Mouse (Mus musculus) gonadal fat pad, adult 2 months (tissue): Measurements from ENCODE around the gene Cd27. TPM values are rescaled to one million over a fixed set of nuclear protein-coding genes. Genes with fewer than 3 reads are reported as not detected.
A peak's percentile ranks its signal among the peaks of the same experiment; 100 is the strongest.
"Not testable (repeated sequence)": the region's sequence is repeated elsewhere in the genome, so short reads cannot be mapped to it uniquely, and the experiment has no call there.

Source experiments
- DNase-seq: peaks from one replicate; pipeline ENCODE4 v3.0.0-alpha.2; 2012; ENCODE audit warnings: low read depth
- polyA plus RNA-seq: library from polyadenylated mRNA; depleted of rRNA; stranded (reverse); fragments of >200 nt; gene quantifications from 2 replicates; pipeline ENCODE4 v1.2.3, GENCODE M21; 2012; rRNA removed

Cd27 gene
- polyA plus RNA-seq: 1.0 and 1.7 TPM in 2 replicates

DNA sequence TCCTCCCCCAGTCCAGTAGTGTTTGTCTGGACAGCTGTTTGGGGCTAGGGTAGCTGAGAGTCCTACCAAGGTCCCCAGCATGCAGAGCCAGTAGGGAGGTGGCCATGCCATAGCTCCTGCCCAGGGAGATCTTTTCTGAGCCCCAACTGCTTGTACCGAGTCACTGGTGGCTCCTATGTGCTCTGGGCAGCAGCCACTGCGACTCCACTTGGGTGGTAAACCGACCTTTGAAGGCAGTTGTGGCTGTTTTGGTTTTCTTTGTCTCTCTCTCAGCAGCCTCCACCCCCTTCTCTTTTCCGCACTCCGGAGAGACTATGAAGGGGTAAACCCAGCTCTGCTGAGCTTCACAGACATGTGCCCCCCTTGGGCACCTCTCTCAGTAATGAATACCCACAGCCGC, at the start of gene Cd27:
Cd27 (minus strand) TSS at position 229 of the 400 bp plus-strand sequence.
- no peak for DNase-seq

GRCm38 (mm10) chr6:125285890-125286289, 49.1 kb upstream of the Cd27 start, which contains the start of gene Tuba3a:
Tuba3a (minus strand) TSS chr6:125286042.
- DNase-seq: no peak

- no peak for DNase-seq
Observed at GRCm38 (mm10) chr6:125284751-125285150, 47.9 kb upstream of the Cd27 start.

DNA sequence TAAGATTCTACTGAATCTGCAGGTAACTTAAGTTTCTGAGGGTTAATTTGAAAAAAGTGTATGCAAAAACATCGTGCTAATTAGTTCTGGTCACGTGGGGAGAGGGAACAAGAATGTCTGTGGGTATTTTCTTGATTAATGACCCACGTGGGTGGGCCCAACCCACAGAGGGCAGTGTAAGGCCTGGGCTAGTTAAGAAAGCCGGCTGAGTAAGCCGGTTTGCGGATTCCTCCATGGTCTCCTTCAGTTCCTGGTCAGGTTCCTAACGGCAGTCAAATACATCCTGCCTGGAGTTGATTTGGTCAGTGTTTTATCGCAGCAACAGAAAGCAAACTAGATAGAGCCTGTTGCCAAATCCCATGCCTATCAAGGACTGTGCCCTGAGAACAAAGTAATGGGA, 47.4 kb upstream of the Cd27 start:
- DNase-seq: no peak

GRCm38 (mm10) chr6:125282721-125283120, 45.9 kb upstream of the Cd27 start:
- not testable (repeated sequence) for DNase-seq

DNA sequence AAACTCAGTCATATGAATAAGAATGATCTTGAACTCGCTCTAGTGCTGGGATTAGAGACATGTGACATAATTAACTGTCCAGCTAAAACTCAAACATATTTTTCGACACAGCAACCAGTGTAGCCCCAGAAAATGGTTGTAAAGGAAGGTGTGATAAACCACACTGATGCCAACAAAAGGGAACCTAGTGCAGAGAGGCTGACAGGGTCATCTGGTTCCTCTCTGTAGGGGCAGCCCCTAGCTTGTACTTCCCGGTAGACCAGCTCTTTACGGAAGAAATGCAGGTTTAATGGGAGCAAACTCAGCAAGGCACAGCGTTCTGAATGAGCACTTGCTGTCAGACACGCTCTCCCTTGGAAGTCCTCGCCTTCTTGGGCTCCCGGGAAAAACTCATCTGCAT, 42.9 kb upstream of the Cd27 start:
- DNase-seq: no peak

- no peak for DNase-seq
Observed at GRCm38 (mm10) chr6:125274841-125275563, 38.2 kb upstream of the Cd27 start.

GRCm38 (mm10) chr6:125272228-125272785, 35.5 kb upstream of the Cd27 start:
- DNase-seq: no peak

DNA sequence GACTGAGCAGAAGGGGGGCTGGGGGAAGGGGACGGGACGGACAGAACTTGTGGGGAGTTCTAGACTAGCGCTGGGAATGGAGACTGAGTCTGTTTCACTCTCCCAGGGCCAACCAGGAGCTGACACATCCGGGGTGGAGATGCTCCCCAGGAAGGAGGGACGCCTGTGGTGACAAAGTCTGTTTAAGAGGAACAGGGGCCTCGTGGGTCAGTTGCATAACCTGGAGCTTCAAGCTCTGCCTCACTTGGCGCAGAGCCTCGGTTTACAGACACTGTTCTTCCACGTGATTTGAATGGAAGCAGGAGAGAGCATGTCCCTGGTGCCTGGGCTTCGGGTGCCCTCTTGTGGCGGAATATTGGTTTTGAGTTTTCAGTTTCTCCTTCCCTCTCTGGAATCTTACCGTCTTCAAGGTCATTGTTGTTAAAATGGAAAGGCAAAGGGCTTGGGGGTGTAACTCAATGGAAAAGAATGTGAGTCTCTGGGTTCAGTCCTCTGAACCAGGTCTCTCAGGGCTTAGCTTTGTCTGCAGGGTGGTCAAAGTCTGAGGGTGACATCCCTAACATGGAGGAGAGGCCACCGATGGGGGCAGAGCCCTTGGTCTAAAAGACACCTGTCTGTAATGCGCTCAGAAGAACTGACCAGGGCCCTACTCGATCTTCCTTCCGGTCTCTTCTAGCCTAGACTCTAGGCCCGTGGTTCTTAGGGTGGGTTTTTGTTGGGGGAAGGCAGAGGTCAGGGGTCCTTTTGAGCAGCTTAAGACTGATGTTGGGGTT, 34.8 kb upstream of the Cd27 start:
- DNase-seq: peak; percentile 75

DNA sequence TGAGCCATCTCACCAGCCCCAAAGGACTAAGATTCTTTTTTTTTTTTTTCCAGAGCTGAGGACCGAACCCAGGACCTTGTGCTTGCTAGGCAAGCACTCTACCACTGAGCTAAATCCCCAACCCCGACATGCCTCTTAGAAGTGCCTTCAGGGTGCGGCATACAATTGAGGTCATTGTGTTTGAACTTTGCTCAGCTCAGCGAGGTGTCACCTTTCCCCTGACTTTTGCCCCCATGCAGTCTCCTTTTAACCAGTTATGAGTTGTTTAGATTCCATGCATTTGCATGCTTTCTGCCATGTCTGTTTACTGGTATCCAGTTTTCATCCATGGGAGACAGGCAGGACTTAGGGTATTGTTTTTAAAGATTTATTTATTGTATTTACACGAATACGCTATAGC, 32.0 kb upstream of the Cd27 start:
- DNase-seq: no peak

GRCm38 (mm10) chr6:125267469-125267868, 30.7 kb upstream of the Cd27 start:
- no peak for DNase-seq

DNA sequence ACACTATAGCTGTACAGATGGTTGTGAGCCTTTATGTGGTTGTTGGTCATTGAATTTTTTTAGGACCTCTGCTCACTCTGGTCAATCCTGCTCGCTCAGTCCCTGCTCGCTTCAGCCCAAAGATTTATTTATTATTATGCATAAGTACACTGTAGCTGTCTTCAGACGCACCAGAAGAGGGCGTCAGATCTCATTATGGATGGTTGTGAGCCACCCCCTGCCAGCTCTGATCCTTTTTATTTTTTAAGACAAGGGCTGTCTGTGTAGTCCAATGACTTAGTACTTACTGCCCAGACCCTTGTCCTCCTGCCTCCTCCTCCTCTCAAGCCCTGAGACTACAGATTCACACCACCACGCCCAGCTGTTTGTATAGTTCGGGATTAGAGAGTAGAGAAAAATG, 29.8 kb upstream of the Cd27 start:
- DNase-seq: not testable (repeated sequence)

GRCm38 (mm10) chr6:125266091-125266490, 29.3 kb upstream of the Cd27 start:
- no peak for DNase-seq

GRCm38 (mm10) chr6:125265239-125265638, 28.4 kb upstream of the Cd27 start:
- DNase-seq: no peak

DNA sequence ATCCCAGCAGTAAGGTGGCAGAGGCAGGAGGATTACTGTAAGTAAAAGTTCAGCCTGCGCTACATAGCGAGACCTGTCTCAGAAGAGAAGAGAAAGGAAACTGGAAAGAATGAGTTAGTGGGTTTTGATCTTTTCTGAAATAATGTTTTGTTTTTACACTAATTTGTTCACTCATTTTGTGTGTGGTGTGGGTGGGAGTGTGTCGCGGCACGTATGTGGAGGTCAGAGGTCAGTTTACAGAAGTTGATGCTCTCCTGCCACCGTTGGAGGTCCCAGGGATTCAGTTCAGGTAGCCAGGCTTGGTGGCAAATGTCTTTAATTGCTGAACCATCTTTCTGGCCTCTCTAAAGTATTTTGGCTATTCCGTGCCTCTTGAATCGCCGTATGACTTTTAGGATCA, 27.4 kb upstream of the Cd27 start:
- DNase-seq: no peak

GRCm38 (mm10) chr6:125260006-125260555, 23.3 kb upstream of the Cd27 start:
- no peak for DNase-seq

- DNase-seq: no peak
Observed at GRCm38 (mm10) chr6:125256222-125256966, 19.6 kb upstream of the Cd27 start.

GRCm38 (mm10) chr6:125255516-125256044, 18.8 kb upstream of the Cd27 start:
- no peak for DNase-seq

DNA sequence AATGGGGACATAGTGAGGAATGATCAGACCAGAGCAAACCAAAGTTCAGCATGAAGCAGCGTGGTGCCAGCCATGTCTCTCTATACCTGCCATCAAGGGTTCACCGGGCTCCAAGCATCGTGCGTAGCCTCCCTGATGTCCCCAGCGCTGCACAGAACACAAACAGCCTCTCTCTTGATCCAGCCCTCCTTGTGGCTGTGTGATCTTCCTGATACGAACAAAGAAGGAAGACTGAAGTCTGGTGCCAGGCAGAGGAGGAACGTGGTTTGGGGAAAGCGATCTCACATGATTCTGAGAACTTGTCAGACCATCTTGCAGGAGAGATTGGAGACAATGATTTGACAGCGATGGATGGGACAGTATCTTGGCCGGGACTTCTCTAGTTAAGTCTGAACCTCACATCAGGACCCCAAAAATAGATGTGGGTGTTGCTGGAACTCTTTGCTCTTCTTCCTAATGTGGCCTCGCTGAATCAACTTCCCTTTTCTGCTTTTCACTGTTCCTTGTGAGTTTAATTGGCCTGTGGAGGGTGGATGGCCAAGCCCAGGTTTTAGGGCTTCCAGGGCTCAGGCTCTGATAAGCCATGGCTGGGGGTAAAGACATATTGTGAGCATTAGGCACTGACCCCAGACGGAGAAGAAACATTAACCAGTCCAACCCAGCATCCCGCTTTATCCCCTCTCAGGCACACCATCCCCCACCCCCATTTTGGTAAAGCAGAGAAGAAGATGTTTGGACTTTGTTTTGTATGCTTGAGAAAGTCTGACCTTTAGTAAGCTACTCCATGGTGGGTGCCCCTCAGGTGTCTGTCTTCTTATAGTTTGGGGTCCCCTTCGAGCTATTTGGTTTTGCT, 17.3 kb upstream of the Cd27 start:
- no peak for DNase-seq

DNA sequence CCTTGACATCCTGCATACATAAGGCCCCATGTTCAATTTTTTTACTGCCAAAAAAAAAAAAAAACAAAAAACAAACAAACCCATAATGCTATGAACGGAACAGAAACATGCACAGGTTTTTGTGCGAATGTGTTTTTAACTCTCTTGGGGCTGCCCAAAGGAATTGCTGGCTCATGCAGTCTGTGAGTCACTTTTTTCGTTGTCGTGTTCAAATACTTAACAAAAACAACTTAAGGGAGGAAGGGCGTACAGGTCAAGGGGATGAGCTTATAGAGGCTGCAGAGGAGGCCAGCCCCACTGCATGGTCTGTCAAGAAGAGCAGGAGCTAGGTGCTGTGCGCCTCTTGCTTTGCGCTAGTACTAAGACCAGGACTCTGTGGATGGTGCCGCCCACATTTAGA, 15.9 kb upstream of the Cd27 start:
- DNase-seq: no peak

- DNase-seq: no peak
Observed at GRCm38 (mm10) chr6:125252285-125252684, 15.5 kb upstream of the Cd27 start.
